Mouse (Mus musculus): ENCODE data around the gene Col2a1.

Gene Col2a1

DNA sequence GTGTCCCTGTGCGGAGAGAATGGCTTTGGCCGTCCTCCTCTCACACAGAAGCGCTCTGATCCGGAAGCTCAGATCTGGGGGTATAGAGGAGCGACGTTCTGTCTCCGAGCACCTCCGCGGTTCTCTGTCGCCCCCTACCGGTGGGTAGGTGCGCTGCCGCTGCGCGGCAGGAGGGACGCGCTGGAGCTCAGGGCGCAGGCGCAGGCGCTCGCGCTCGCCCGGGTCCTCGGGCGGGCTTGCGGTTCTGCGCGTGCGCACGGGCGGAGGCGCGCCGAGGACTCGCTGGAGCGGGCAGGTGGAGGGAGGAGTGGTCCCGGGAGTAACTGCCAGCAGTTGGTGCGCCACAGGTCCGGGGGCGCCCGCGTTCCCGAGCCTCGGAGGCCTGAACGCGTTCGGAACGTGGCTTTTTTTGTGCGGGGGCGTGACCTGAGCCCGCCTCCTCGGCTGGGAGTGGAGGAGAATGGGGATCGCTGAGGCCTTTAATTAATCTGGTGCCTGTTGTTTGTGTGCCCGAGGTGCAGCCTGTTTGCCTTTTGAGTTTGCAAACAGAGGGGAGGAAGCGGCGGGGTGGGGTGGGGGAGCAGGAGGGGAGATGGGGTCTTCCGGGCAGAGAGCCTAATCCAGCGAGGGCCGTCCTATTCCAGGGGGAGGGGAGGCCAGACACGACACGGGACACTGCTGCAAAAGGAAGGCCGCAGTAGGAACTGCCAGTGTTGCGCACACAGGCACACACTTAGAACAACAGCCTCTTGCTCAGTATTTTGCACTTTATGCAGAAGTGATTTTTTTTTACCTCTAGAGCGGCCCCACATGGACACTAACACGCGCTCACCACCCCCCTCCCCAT, 40.3 kb downstream of the Col2a1 start, which contains the start of gene Tmem106c:
TSS of gene Tmem106c (plus strand) at position 212 of the 847 bp plus-strand sequence.
- DNase-seq (ENCODE audit: low spot score in 2 of 2), result peak; percentile 90 to 91

DNA sequence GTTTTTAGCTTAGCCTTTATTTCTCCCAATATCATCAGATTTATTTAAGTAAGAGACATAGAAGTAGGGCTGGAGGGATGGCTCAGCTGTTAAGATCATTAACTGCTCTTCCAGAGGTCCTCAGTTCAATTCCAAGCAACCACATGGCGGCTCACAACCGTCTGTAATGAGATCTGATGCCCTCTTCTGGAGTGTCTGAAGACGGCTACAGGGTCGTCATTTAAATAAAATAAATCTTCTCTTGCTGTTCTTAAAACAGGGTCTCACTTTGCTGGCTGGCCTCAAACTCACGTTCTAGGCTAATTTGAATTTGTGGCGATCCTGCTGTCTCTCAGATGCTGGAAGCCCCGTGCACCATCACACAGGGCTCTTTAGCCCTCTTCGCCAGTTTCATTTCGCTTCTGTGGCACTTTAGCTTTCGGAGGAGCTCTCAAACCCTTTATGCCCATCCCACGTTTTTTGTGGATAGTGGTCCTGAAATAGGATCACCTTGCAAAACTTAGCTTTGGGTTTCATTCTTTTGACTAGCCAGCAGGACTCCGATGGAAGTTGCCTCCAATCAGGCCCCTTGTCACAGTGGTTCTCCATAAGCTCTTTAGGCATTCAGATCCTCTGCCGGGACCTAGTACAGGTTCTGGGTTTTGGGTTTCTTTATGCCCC, 41.0 kb downstream of the Col2a1 start:
- no peak for DNase-seq (ENCODE audit: low spot score in 2 of 2)

DNA sequence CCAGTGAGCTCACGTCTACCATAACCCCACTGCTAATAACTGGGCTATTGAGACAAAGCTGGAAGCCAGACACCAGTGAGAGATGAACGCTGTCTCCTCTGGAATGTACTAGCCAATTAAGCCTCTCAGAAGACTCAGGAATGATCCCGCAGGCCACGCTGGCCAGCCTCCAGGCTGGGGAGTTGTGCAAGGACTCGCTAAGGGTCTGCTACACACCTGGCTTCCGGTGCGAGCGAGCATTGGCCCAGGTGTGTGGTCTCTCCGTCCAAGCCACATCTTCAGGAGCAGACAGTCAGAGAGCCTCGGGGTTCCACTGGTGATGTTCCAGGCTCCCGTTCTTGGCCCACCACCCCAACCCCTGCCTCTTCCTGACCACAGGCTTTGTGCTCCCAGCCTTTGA, 48.1 kb downstream of the Col2a1 start:
- DNase-seq (ENCODE audit: low spot score in 2 of 2), result no peak

DNA sequence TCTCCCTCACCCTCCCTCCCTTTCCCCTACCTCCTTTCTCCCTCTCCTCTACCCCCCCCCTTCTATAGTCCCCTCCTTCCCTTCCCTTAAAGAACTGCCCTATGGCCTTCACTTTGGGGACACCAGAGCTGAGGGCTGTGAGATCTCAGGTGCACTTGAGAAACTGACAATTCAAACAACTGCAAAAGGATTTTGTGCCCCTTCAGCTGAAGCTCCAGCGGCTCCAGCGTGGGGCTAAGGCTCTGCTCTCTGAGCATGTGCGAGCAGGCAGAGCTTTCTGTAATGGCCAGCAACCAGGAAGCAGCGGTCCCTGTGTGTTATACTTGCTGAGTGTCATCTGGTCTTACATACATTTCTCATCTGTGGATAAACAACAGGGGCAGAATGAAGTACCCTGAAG, 48.8 kb downstream of the Col2a1 start:
- DNase-seq (ENCODE audit: low spot score in 2 of 2), result no peak

DNA sequence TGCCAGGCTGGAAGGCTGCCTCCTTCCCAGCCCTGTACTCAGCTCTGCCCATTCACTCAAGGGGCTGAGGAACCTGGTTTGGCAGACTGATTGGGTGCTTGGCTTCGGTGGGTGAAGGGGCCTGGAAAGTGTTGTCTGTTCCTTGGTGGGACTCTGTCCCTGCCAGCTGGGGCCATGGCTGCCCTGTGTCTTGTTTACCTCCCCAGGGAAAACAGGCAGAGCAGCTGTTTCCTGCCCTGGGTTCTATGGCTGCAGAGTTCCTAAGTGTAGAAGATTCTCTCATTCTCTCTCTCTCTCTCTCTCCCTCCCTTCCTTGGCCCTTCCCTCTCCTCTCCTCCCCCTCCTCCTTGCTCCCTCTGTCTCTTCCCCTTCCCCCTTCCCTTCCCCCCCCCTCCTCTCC, 49.2 kb downstream of the Col2a1 start:
- no peak for DNase-seq (ENCODE audit: low spot score in 2 of 2)

DNA sequence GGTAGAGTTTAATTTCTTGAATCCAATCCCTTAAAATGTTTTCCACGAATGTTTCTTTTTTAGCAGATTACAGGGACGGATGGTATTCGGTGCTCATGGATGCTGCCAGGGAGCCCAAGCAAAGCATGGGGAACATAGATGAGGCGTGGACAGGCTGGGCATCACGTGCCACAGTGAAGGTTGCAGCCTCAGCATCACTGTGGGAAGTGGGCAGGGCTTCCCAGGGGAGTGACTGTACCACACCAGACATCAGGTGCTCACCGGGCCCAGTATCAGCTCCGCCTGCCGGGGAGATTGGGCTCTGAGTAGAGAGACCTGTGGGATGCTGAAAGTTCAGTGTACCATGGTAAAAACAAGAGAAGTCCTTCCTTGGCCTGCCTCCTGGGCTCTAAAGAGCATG, 49.8 kb downstream of the Col2a1 start:
- DNase-seq (ENCODE audit: low spot score in 2 of 2), result no peak

DNA sequence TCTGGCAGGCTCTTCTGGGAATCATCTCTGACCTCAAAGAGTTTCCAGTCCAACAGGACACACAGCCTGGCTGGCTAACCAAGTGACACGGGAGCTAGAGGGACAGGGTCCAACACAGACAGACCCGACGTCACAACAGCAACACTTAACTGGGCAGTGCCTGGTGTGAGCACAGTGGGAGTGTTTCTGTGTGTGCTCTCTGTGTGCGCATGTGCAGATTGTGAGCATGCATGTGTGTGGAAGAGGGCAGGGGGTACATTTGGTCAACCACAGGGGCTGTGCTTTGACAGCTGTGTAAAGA, 51.7 kb downstream of the Col2a1 start:
- no peak for DNase-seq (ENCODE audit: low spot score in 2 of 2)

DNA sequence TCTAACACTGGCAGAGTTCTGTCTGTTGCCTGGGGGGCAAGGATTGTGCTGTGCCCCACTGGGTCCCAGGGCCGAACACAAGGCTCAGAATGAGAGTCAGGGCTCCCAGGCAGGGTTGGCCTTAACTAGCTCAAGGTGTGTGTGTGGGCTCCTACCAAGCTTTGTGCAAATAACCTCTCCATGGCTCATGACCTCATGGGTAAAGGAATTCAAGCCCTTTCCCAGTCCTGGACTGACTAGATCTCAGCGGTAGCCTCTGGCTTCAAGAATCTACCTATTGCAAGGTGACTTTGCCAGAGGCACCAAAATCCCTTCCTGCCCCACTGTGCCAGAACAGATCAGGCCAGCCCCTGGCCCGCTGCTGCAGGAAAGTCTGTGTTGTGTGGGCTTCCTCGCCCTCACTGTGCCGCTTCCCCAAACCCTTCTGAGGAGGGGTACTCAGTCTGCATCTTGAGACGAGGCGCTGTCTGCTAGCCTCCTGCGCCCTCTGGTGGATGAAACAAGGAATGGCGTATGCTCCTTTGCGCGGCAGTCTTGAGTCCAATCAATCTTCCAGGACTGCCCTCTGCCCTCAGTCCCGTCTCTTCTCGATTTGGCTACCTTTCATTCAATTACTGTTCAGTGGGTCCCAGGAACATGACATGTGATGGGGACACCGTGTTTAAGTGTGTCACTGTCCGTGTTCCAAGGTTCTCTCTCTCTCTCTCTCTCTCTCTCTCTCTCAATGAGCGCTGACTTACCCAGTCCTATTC, 52.2 kb downstream of the Col2a1 start:
- peak; percentile 59 to 68 for DNase-seq (ENCODE audit: low spot score in 2 of 2)

DNA sequence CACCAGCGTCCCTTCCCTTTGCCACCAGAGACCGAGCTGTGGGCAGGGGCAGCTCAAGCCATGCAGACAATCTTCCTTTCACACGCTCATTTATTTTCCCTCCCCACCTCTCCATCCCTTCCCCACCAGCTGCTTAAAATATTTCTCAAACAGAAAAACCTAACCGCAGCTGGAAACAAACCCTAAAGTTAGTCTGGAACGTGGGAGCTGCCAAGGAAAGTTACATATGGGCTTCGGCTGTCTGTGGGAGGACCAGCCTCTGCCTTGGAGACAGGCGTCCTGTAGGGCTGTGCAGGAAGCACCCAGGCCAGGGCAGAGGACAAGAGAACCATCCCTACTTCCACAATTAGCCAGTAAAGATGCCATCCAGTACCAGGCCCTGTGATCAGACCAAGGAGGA, 54.3 kb downstream of the Col2a1 start:
- peak in 1 of 2 experiments; percentile 48 for DNase-seq (ENCODE audit: low spot score in 2 of 2)

DNA sequence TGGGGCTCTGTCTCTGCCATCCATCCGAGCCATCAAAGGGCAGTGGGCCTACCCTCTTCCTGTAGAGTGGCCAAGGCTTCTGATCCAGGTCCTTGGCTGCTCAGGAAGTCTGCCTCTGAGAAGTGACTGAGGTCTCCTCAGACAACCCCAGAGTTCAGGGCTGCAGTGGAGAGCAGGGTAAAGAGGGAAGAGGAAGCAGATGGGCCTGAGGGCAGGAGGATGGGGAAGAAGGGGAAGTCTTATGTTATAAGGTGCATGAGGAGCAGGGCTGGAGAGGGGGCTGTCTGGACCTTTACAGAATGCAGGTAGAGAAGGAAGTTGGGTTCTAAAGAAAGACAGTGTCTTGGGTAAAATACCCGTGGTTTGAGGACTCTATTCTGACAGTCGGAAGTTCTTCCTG, 54.8 kb downstream of the Col2a1 start:
- DNase-seq (ENCODE audit: low spot score in 2 of 2), result no peak

DNA sequence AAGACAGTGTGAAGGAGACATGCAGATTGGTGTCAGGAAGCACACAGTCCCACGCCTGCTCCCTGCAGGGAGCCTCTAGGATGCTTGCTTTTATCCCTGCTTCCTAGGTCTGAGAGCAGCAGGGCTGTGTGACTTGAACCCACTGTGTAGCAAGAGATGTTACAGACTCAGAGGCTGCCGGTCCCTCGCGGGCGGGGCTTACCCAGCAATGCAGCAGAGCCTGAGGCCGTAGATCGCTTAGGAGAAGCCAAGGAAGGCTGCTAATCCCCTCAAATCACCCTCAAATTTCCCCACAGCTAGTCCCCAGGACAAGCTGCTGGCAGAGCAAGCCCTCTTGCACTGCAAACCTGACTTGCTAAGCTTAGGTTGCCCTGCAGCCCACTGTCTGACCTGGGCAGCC, 55.8 kb downstream of the Col2a1 start:
- DNase-seq (ENCODE audit: low spot score in 2 of 2), result no peak

DNA sequence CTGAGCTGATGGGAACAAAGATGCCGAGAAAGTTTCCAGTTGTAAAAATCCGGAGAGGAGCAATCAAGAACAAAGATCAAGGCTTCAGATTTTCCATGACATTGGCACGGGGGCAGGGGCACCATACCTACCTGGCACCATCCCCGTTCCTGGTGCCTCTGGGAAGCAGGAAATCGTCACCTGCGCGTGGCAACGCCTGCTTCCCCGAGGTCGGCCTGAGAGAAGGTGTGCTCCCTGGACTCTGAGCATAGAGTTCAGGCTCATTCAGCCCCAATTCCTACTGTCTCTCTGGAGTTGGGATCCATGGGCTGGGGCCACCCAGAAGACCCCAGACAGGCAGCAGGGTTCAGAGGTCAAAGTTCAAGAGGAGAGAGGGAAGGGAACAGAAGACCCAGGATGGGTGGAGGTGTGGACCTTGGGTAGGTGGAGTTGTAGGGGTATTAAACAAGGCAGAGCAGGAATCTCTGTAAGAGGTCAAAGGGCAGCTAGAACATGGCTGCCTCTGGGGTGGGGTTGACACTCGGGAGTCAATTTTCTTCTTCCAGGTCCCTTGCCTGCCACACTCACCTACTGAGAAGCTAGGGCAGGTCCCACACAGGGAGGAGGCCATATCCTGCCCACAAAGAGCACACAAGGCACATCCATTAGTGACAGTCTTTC, 58.7 kb downstream of the Col2a1 start:
- DNase-seq (ENCODE audit: low spot score in 2 of 2), result no peak

DNA sequence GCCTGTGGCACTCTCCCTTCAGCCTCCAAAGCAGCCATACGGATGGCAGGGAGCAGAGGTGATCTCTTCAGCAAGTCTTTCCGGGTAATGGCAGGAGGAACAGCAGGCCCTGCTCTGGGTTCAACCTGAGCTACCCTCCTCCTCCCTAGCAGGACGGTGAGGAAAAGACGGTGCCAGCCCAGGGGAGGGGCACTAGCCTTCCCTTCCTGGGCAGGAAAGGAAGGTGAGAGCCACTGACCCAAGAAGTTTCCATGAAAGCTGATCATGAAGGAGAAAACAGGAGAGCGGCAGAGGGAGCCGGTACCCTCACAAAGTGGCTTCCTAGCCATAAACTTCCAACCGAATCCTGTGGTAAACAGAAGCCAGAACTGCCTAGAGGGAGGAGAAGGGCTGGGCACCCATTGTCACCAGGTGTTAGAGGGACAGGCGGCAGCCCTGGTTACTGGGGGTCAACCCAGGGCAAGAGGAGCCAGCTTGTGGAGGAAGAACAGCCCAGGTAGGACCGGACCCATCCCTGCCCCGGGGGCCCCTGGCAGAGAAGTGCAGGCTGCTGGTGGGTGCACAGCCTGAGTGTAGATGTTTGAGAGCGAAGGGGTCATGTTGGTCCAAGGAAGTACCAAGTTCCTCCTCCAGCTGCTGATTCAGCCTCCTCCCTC, 59.4 kb downstream of the Col2a1 start:
- no peak for DNase-seq (ENCODE audit: low spot score in 2 of 2)

DNA sequence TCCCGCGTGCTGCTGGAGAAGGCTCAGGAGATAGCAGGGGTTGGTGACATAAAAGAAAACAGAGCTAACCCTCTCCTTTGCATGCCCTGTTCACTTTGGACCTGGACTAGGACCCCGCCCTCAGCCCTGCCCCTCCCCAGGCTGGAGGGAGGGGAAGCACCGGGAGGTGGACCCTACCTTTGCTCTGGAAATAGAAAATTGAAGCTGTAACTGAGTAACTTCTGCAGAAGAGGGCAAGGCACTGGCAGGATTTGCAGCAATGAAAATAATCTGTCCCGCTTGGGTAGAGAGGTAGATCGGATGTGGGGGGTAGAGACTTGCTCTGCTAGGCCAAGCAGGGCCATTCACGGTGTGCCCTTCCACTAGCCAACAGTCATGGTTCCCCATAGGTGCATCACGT, 61.1 kb downstream of the Col2a1 start:
- DNase-seq (ENCODE audit: low spot score in 2 of 2), result no peak

DNA sequence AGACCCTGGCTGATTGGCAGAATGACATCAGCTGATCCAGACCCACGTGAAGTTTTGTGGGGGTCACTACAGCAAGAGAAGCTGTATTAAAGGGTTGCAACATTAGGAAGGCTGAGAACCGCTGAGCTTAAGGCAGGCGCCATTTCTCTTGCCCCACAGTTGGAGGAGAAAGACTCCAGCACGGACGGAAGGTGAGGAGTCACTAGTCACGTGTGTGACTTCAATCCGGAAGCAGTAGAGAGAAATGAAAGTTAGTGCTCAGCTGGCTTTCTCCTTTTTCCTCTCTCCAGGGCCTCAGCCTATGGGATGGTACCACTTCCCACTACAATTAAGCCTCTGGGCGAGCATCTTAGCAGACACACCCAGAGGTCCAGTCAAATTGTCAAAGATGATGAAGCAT, 62.0 kb downstream of the Col2a1 start:
- DNase-seq (ENCODE audit: low spot score in 2 of 2), result no peak

DNA sequence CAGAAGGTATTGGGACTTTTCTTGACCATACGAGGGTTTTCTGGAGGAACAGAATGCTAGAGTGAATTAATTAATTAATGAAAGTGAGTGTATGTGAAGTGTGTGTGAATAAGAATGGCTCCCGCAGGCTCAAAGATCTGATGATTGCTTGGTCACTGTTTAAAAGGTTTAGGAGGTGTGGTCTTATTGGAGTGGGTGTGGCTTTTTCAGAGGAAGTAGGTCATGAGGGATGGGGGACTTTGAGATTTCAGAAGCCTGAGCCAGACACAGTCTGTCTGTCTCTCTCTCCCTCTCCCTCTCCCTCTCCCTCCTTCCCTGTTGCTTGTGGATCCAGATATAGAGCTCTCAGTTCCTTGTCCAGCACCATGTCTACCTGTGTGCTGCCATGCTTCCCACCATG, 63.2 kb downstream of the Col2a1 start:
- DNase-seq (ENCODE audit: low spot score in 2 of 2), result no peak

DNA sequence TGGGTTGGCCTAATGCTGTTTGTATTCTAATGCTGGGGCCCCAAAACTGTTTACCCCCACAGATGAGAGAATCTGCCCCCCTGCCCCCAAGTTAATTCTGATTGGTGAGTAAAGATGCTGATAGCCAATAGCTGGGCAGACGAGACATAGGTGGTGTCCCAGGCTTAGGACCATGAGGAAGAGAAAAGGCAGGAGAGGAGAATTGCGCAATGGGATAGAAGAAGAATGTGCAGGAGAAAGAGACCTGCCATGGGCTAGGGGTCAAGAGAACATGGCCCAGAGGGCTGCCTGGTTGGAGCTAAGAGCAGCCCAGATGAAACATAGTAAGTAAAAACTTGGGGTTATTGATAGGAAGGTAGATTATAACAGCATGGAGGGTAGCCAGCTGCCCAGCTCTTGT, 64.4 kb downstream of the Col2a1 start:
- DNase-seq (ENCODE audit: low spot score in 2 of 2), result no peak

DNA sequence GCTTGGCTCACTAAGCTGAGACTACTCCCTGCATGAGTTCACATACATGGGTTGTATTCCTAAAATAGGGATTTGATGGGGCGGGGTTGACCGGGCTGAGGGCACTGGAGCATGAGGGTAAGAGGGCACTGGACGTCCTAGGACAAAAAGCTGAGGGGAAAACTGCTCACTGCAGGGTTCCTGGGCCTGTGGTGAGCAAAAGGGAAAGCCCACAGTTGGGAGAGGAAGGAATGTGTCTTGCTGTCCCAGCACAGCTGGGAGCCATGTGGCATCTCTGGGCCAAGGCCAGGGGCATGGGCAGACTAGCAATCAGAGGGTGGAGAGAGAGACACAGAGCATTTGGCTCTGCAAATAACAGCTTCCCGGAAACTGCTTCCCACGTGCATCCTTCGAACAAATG, 65.9 kb downstream of the Col2a1 start:
- DNase-seq (ENCODE audit: low spot score in 2 of 2), result no peak

DNA sequence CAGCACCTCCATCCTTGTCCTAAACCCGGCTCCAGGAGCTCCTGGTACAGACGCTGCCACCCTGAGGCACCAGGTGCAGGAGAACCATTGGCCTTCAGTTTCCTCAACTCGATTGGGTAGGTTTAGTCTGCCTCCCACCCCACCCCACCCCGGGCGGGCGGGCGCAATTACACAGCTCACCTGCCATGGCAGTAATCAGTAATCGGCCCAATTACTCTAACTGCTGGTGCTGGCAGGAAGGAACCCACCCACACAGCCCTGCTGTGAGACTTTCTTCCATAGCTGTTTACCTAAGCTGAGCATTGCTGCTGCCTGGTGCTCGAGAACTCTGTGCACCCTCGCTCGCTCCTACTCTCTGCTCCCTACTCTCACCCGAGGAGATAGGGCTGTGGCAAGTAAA, 72.1 kb downstream of the Col2a1 start:
- DNase-seq (ENCODE audit: low spot score in 2 of 2), result no peak

DNA sequence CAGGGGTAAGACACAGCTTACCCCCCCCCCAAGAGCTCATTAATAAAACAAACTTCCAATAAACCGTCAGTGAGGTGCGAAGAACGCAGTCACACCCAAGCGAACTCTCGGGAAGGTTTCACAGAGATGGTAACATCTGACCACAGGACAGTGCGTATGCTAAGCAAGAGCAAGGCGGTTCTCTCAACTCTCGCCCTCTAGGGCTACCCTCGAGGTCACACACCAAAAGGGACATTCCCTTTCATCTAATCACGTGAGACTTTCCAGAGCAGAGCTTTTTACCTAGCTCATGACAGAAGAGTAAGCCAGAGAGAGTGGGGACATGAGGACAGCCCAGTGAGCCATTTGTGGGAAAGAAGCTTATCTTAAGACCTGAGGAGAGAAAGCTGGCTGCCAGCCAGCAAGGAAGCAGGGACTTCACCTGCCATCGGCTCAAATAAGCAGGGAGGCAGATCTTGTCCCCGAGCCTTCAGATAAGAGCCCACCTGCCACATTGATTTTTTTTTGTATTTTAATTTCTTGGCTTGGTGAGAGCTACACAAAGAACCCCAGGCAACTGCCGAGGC, 75.2 kb downstream of the Col2a1 start:
- DNase-seq (ENCODE audit: low spot score in 2 of 2), result no peak

DNA sequence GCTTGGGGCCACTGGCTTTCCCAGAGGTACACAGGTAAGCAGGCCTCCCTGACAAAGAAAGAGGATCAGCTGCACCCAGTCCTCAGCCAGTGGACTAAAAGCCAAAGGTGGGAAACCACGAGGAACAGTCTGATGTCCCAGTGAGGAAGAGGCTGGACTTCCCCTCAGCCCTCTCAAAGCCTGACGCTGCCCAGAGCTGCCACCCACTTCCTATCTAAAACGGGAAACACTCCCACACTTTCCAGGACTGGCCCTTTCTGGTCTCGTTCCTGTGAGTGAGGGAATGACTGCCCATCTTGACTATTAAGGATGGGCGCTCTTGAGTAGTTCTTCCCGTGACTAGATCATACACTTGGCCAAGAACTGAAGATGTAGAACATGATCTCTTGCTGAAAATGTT, 76.7 kb downstream of the Col2a1 start:
- no peak for DNase-seq (ENCODE audit: low spot score in 2 of 2)

Data from frontal cortex, postnatal 36 days (tissue).